Mouse (Mus musculus): ENCODE results near the gene Zfp978. TPM values are rescaled to one million over a fixed set of nuclear protein-coding genes. Genes with fewer than 3 reads are reported as not detected.
A peak's percentile ranks its signal among the peaks of the same experiment; 100 is the strongest.
"Not testable (repeated sequence)": the region's sequence is repeated elsewhere in the genome, so short reads cannot be mapped to it uniquely, and the experiment has no call there.

Zfp978 gene
- polyA plus RNA-seq, 1 experiment from 2014 or later = not detected

DNA sequence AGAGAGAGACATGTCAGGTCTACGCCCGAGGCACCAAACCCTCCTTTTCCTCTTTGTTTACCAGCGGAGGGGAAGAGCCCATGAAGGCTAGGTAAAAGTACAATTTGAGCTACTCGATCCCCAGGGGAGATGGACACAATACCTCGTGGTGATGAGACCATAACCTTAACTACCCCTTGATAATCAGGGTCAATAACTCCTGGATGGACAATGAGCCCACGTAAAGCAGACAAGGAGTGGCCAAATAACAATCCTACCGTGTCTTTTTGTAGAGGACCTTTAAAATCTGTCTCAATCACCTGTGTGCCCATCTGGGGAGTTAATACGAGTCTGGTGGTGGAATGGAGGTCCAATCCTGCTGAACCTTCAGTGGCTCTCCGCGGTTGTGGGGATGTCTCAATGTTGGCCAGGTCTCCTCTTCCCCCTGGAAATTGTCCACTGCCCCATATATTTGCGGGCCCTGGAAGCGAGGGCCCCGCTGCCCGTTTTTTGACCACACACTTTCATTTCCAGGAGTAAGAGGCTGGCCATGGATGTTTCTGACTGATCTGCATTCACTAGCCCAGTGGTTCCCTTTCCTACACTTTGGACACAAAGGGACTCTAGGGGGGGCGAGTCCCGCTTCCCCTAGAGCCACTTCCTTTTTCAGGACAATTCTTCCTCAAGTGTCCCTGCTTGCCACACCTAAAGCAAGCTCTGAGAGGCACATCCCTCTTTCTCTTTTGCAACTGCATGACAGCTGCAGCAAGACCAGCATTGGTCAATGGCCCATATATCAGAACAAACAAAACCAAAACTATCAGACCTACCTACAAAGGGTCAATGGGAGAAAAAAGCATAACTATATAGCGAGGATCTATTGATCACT lies 40.0 kb downstream of the Zfp978 start:
- H3K4me2 ChIP-seq; ATAC-seq (ENCODE audit: insufficient number of reproducible peaks, insufficient read depth, low FRiP score, low TSS enrichment, low read depth); H3K4me1 ChIP-seq (replicated peaks); H3K9ac ChIP-seq (replicated peaks); H3K4me3 ChIP-seq (replicated peaks); H3K27me3 ChIP-seq; H3K27ac ChIP-seq; H3K36me3 ChIP-seq: not testable (repeated sequence)
- peaks cover 65% of the 10 kb centered on the region for H3K9me3 ChIP-seq
- WGBS = 83% methylated on average over 17 of the region's 17 CpGs

DNA sequence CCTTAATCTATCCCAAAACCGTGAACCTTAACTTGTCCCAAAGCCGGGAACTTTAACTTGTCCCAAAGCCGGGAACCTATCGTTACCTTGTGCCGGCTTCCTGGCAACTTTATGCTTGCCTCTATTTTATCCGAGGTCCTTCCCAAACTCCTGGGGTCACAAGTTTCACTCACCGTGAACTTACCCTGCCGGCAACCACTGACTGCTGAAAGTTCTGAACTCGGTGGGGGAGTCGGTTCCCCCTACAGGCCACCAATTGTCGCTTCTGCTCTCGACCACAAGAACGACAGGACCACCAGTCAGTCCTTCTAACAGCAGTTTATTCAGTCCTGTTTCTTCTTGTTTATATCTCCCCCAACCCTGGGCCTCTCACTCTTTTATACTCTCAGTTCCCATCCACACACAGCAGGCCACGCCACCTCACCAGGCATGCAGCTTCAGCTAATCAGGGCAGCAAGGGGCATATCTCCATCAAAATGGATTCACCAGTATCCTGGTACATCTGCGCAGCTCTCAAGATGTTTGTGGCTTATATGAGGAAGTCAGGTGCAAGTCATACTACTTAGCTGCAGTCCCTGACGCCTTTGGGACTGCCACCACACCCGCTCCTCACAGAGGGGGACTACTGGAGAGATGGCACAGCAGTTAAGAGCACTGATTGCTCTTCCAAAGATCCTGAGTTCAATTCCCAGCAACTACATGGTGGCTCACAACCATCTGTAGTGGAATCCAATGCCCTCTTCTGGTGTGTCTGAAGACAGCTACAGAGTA lies 40.8 kb downstream of the Zfp978 start:
- not testable (repeated sequence) for H3K4me1 ChIP-seq (replicated peaks); H3K36me3 ChIP-seq; H3K4me2 ChIP-seq; H3K27ac ChIP-seq; H3K9ac ChIP-seq (replicated peaks); H3K4me3 ChIP-seq (replicated peaks); H3K27me3 ChIP-seq
- ATAC-seq (ENCODE audit: insufficient number of reproducible peaks, insufficient read depth, low FRiP score, low TSS enrichment, low read depth) = 0 out of 2 replicates have a peak, but pooled peaks have one; percentile 4
- H3K9me3 ChIP-seq = peaks cover 65% of the 10 kb centered on the region
- 83% methylated on average over 17 of the region's 17 CpGs for WGBS

DNA sequence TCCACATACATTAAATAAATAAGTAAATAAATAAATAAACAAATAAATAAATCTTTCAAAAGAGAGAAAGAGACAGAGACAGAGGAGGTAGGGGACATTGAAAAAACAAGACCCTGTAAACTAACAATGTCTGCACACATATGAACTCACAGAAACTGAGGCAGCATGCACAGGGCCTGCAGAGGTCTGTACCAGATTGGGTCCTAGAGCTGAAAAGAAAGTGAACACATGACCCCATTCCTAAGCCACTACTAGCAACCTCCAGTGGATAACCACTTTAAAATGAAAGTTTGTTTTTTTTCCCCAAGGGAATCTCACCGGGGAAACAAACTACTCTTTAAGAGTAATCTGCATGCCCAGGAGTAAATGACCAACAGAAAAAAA lies 41.4 kb downstream of the Zfp978 start:
- WGBS = 21% methylated on average over 1 of the region's 1 CpGs
- H3K27ac ChIP-seq; H3K4me1 ChIP-seq (replicated peaks); H3K9ac ChIP-seq (replicated peaks); H3K36me3 ChIP-seq; H3K4me2 ChIP-seq; H3K27me3 ChIP-seq; ATAC-seq (ENCODE audit: insufficient number of reproducible peaks, insufficient read depth, low FRiP score, low TSS enrichment, low read depth); H3K4me3 ChIP-seq (replicated peaks): not testable (repeated sequence)
- H3K9me3 ChIP-seq = peaks cover 60% of the 10 kb centered on the region

- H3K9ac ChIP-seq (replicated peaks); H3K4me3 ChIP-seq (replicated peaks); H3K4me1 ChIP-seq (replicated peaks); H3K4me2 ChIP-seq; H3K27me3 ChIP-seq; ATAC-seq (ENCODE audit: insufficient number of reproducible peaks, insufficient read depth, low FRiP score, low TSS enrichment, low read depth); H3K36me3 ChIP-seq; H3K27ac ChIP-seq: not testable (repeated sequence)
- peaks cover 55% of the 10 kb centered on the region for H3K9me3 ChIP-seq
- WGBS = 90% methylated on average over 6 of the region's 6 CpGs
These were observed 42.4 kb downstream of the Zfp978 start for GRCm38 (mm10) chr4:147403509-147403908.

- 0 out of 2 replicates have a peak, but pooled peaks have one; percentile 40 for ATAC-seq (ENCODE audit: insufficient number of reproducible peaks, insufficient read depth, low FRiP score, low TSS enrichment, low read depth)
- H3K9ac ChIP-seq (replicated peaks); H3K4me2 ChIP-seq; H3K4me3 ChIP-seq (replicated peaks); H3K27me3 ChIP-seq; H3K27ac ChIP-seq; H3K4me1 ChIP-seq (replicated peaks); H3K36me3 ChIP-seq: not testable (repeated sequence)
- WGBS = 78% methylated on average over 6 of the region's 6 CpGs
- H3K9me3 ChIP-seq = peaks cover 56% of the 10 kb centered on the region
These were observed 43.1 kb downstream of the Zfp978 start for GRCm38 (mm10) chr4:147403931-147404913.

GRCm38 (mm10) chr4:147406735-147407462 lies 45.8 kb downstream of the Zfp978 start:
- Histone ChIP-seq H3K9ac (replicated peaks) (peak overlapping the region; percentile 80), H3K27ac (peak overlapping the region; percentile 70; the same call in 1 of the 2 replicates), H3K27me3 (no peaks in the 10 kb centered on the region), H3K9me3 (peaks cover 53% of the 10 kb centered on the region), H3K4me1 (replicated peaks) (no peaks in the 10 kb centered on the region), H3K4me3 (replicated peaks) (peak overlapping the region; percentile 49), H3K4me2 (peak overlapping the region; percentile 61), H3K36me3 (peaks cover 7% of the 10 kb centered on the region; the same call in 1 of the 2 replicates)
- ATAC-seq (ENCODE audit: insufficient number of reproducible peaks, insufficient read depth, low FRiP score, low TSS enrichment, low read depth) = peak; percentile 84
- under 1% methylated on average over 64 of the region's 75 CpGs for WGBS

DNA sequence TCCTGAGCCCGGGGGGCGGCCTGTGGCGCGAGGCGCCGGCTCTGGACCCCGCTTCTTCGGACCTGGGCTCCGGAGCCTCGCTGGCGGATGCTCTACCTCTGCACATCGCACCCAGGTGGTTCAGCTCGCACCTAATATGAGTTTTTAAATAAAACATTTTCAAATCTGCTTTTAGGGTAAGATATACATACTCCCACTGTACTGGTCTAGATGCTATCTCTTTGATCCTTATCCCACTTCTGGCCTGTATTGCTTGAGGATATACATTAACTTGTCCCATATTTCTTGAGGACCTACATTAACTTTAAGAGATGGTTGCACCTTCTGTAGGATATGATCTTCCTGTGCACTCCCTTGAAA lies 46.3 kb downstream of the Zfp978 start:
- ATAC-seq (ENCODE audit: insufficient number of reproducible peaks, insufficient read depth, low FRiP score, low TSS enrichment, low read depth) = 0 out of 2 replicates have a peak, but pooled peaks have one; percentile 23
- WGBS = 3% methylated on average over 13 of the region's 13 CpGs
- peak overlapping the region; percentile 70; the same call in 1 of the 2 replicates for H3K27ac ChIP-seq

DNA sequence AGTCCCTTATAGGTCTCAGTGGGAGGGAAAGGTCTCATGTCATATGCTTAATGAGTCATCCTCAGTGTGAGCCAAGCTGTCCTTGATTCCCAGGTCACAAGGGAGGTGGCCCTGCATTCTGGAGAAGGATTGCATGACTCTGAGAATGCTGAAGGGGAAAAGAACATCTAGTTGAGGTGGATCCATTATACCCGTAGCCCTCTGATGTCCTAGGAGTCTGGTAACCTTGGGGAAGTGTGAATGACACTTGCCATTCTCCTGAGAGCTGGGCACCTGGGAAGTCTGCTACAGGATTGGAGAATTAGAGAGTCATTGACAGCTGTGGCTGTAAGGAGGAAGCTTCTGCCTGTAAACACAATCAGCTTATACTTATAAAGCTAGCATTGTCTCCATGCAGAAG lies 55.3 kb downstream of the Zfp978 start:
- WGBS = 76% methylated on average over 1 of the region's 1 CpGs
- H3K9ac ChIP-seq (replicated peaks); H3K4me3 ChIP-seq (replicated peaks); H3K36me3 ChIP-seq; H3K4me2 ChIP-seq; ATAC-seq (ENCODE audit: insufficient number of reproducible peaks, insufficient read depth, low FRiP score, low TSS enrichment, low read depth); H3K27me3 ChIP-seq; H3K4me1 ChIP-seq (replicated peaks); H3K27ac ChIP-seq: not testable (repeated sequence)
- peaks cover 57% of the 10 kb centered on the region for H3K9me3 ChIP-seq

More for the DNA sequence above, 46.3 kb downstream of the Zfp978 start:
- peaks cover 47% of the 10 kb centered on the region for H3K9me3 ChIP-seq
- peak overlapping the region; percentile 49 for H3K4me3 ChIP-seq (replicated peaks)
- H3K36me3 ChIP-seq = peaks cover 7% of the 10 kb centered on the region; the same call in 1 of the 2 replicates
- no peaks in the 10 kb centered on the region for H3K27me3 ChIP-seq
- no peaks in the 10 kb centered on the region for H3K4me1 ChIP-seq (replicated peaks)
- H3K9ac ChIP-seq (replicated peaks) = peak overlapping the region; percentile 80
- peak overlapping the region; percentile 61 for H3K4me2 ChIP-seq

- H3K36me3 ChIP-seq = no peaks in the 10 kb centered on the region
- no peaks in the 10 kb centered on the region for H3K27me3 ChIP-seq
- H3K9me3 ChIP-seq = peaks cover 64% of the 10 kb centered on the region
- no peak overlapping the region for H3K27ac ChIP-seq
- H3K4me1 ChIP-seq (replicated peaks) = no peaks in the 10 kb centered on the region
- H3K9ac ChIP-seq (replicated peaks) = no peak overlapping the region
- peak; percentile 6; the same call in 1 of the 2 replicates for ATAC-seq (ENCODE audit: insufficient number of reproducible peaks, insufficient read depth, low FRiP score, low TSS enrichment, low read depth)
- H3K4me3 ChIP-seq (replicated peaks) = no peak overlapping the region
- WGBS = 51% methylated on average over 7 of the region's 8 CpGs
- no peak overlapping the region for H3K4me2 ChIP-seq
These were observed 56.2 kb downstream of the Zfp978 start for GRCm38 (mm10) chr4:147417157-147417778.

GRCm38 (mm10) chr4:147417921-147418320 lies 56.8 kb downstream of the Zfp978 start:
- H3K9me3 ChIP-seq = peaks cover 66% of the 10 kb centered on the region
- no peaks in the 10 kb centered on the region for H3K4me1 ChIP-seq (replicated peaks)
- H3K36me3 ChIP-seq = no peaks in the 10 kb centered on the region
- no peak overlapping the region for H3K4me3 ChIP-seq (replicated peaks)
- H3K9ac ChIP-seq (replicated peaks) = no peak overlapping the region
- no peak for ATAC-seq (ENCODE audit: insufficient number of reproducible peaks, insufficient read depth, low FRiP score, low TSS enrichment, low read depth)
- WGBS = 62% methylated on average over 10 of the region's 10 CpGs
- H3K27me3 ChIP-seq = no peaks in the 10 kb centered on the region
- no peak overlapping the region for H3K27ac ChIP-seq
- no peak overlapping the region for H3K4me2 ChIP-seq

Data from limb, embryonic 12.5 days (tissue).